Mouse (Mus musculus) naive thymus-derived CD4-positive, alpha-beta T cell, adult 5 months (primary cell): ENCODE data around the gene Arnt2. TPM values are rescaled to one million over a fixed set of nuclear protein-coding genes. Genes with fewer than 3 reads are reported as not detected.

Experiments used
- polyA plus RNA-seq: library from polyadenylated mRNA; unstranded; fragments of 100-300 nt; shearing (Covaris generic); gene quantifications from one replicate; pipeline ENCODE4 v1.2.1, GENCODE M21; 2017

The Arnt2 gene
- not detected for polyA plus RNA-seq

GRCm38 (mm10) chr7:84409896-84410521, at the start of gene Arnt2:
Arnt2 (minus strand) TSS chr7:84410176.

Other genes starting within 250 kb of the Arnt2 start
- gene Gm2115, start 118.8 kb upstream of the Arnt2 start, polyA plus RNA-seq: not detected
- gene Fah, start 196.5 kb upstream of the Arnt2 start, polyA plus RNA-seq: 2.0 TPM